Mouse (Mus musculus) olfactory bulb, adult 2 months (tissue): ENCODE data around the gene Barx1.

Experiments used
- CTCF ChIP-seq: fragments of 200-500 bp; IDR thresholded peaks from 2 replicates; pipeline ENCODE4 v1.5.1; 2012; ENCODE audit warnings: low read depth, mild to moderate bottlenecking, low read length, moderate library complexity; ENCODE audit not compliant: insufficient read depth
- POLR2A ChIP-seq: fragments of 200-500 bp; IDR thresholded peaks from 2 replicates; pipeline ENCODE4 v1.6.1; 2012; ENCODE audit warnings: mild to moderate bottlenecking, low read depth, low read length, moderate library complexity; ENCODE audit not compliant: insufficient read depth

DNA sequence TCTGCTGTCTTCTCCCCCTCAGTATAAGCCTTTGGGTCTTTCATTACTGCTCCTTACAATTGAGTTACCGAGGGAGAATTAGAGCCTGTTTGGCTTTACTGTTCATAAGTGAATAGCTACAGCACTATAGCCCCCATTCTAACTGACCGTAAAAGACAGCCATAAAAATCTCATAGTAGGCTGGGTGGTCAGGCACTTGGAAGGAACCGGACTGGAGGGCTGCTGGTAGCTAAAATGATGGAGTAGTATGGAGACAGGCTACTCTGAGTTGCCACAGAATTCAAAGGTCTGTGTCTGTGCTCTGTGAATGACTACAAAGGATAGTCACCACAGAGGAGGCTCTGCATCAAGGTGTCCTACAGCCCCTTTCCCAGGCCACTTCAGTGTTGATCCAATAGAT lies 18.8 kb upstream of the Barx1 start:
- TF ChIP-seq POLR2A = no peak
- no peak for TF ChIP-seq CTCF
